23 mouse cellular contexts compared by ENCODE assay signal in genomic region chr10:23799933-23800332, GRCm38 (mm10). TPM values are rescaled to one million over a fixed set of nuclear protein-coding genes. Genes with fewer than 3 reads are reported as not detected.
DNase-seq lines count a peak whose midpoint lies in the region; ATAC-seq and TF ChIP-seq lines count a peak whose summit lies in the region.
"Had no signal": no experiment of that assay in that cellular context is flagged by ENCODE, and none has a peak within 500 bp of the region (broad histone marks: within the 10 kb centered on the region; RNA-seq: fewer than 3 reads in every experiment).

No protein-coding gene starts in this region.

- no peak for TF ChIP-seq EP300 in liver, postnatal 0 days (IDR thresholded peaks at IDR 0.05; ENCODE audit: low read depth)

- no peak for TF ChIP-seq CTCF in liver, postnatal 0 days (IDR thresholded peaks at IDR 0.05; ENCODE audit: low read depth)

- DNase-seq in embryo, embryonic 10 days (ENCODE audit: low spot score) = peak; percentile 58
- DNase-seq in embryo, embryonic 11 days = no peak
- no peak for DNase-seq in liver, embryonic 13.5 days
- no peak for DNase-seq in liver, embryonic 11.5 days (ENCODE audit: low spot score)
- DNase-seq in liver, postnatal 0 days = no peak
- no peak for DNase-seq in urinary bladder, postnatal 25 days (ENCODE audit: low spot score)
- no peak for DNase-seq in kidney, adult 18-20 months
- DNase-seq: adrenal gland, postnatal 10 days; B cell, adult 2 months; cerebellum, adult 11-12 months; cerebellum, adult 9-10 months; cerebellum, postnatal 25 days; forebrain, postnatal 0 days; gastrocnemius, postnatal 14 days; heart, postnatal 10 days; heart, postnatal 4 days had no signal

- H3K4me1 ChIP-seq in liver, embryonic 13.5 days (replicated peaks) = peaks cover 18% of the 10 kb centered on the region
- H3K4me1 ChIP-seq in liver, embryonic 11.5 days (replicated peaks; ENCODE audit: control insufficient read depth, insufficient read depth, low read length) = 0 out of 2 replicates have a peak, but pooled peaks cover 3% of the 10 kb centered on the region
- 0 out of 2 replicates have a peak, but pooled peaks cover 7% of the 10 kb centered on the region for H3K4me1 ChIP-seq in intestine, embryonic 15.5 days (replicated peaks)
- peaks cover 10% of the 10 kb centered on the region for H3K4me1 ChIP-seq in liver, postnatal 0 days (ENCODE audit: insufficient read depth)

- no peaks in the 10 kb centered on the region for H3K9me3 ChIP-seq in liver, embryonic 13.5 days (replicated peaks)
- H3K9me3 ChIP-seq in liver, embryonic 11.5 days (ENCODE audit: control insufficient read depth, low read length) = no peaks in the 10 kb centered on the region
- no peaks in the 10 kb centered on the region for H3K9me3 ChIP-seq in intestine, embryonic 15.5 days
- no peaks in the 10 kb centered on the region for H3K9me3 ChIP-seq in liver, postnatal 0 days (ENCODE audit: low read length)
- H3K9me3 ChIP-seq: embryonic facial prominence, embryonic 10.5 days; forebrain, embryonic 13.5 days; G1E; hindbrain, embryonic 13.5 days had no signal

- no peak overlapping the region for H3K4me3 ChIP-seq in liver, embryonic 13.5 days (replicated peaks)
- no peak overlapping the region for H3K4me3 ChIP-seq in liver, embryonic 11.5 days (ENCODE audit: low read depth, low read length)
- no peak overlapping the region for H3K4me3 ChIP-seq in intestine, embryonic 15.5 days (replicated peaks)
- no peak overlapping the region for H3K4me3 ChIP-seq in liver, postnatal 0 days (ENCODE audit: low read depth, low read length)
- H3K4me3 ChIP-seq: embryonic facial prominence, embryonic 10.5 days; forebrain, embryonic 13.5 days; hindbrain, embryonic 13.5 days had no signal

- peak; percentile 26; the same call in 1 of the 2 replicates for ATAC-seq in liver, embryonic 13.5 days (ENCODE audit: low read depth)
- no peak; the same call in 1 of the 2 replicates for ATAC-seq in liver, embryonic 11.5 days (replicated peaks; ENCODE audit: low FRiP score)
- ATAC-seq in intestine, embryonic 15.5 days = peak; percentile 47; the same call in 1 of the 2 replicates
- peak; percentile 61 for ATAC-seq in liver, postnatal 0 days
- ATAC-seq: CD4-positive, CD25-positive, alpha-beta regulatory T cell, adult 4 months; forebrain, embryonic 13.5 days; forebrain, postnatal 0 days had no signal

- H3K27me3 ChIP-seq in liver, embryonic 13.5 days = no peaks in the 10 kb centered on the region
- H3K27me3 ChIP-seq in liver, embryonic 11.5 days (replicated peaks; ENCODE audit: control insufficient read depth, insufficient read depth, low read length) = no peaks in the 10 kb centered on the region
- no peaks in the 10 kb centered on the region for H3K27me3 ChIP-seq in intestine, embryonic 15.5 days (replicated peaks)
- H3K27me3 ChIP-seq in liver, postnatal 0 days (ENCODE audit: insufficient read depth, low read length) = 0 out of 2 replicates have a peak, but pooled peaks cover 3% of the 10 kb centered on the region
- H3K27me3 ChIP-seq: forebrain, embryonic 13.5 days; hindbrain, embryonic 13.5 days had no signal

- no peak overlapping the region for H3K9ac ChIP-seq in liver, embryonic 13.5 days
- H3K9ac ChIP-seq in liver, embryonic 11.5 days (ENCODE audit: low read depth, low read length) = no peak overlapping the region
- no peak overlapping the region for H3K9ac ChIP-seq in intestine, embryonic 15.5 days
- H3K9ac ChIP-seq in liver, postnatal 0 days (replicated peaks) = no peak overlapping the region
- H3K9ac ChIP-seq: forebrain, embryonic 13.5 days; forebrain, postnatal 0 days; hindbrain, embryonic 13.5 days had no signal

- peaks cover 6% of the 10 kb centered on the region; the same call in 1 of the 2 replicates for H3K36me3 ChIP-seq in liver, embryonic 13.5 days
- no peaks in the 10 kb centered on the region for H3K36me3 ChIP-seq in liver, embryonic 11.5 days (ENCODE audit: control insufficient read depth, insufficient read depth, low read length)
- H3K36me3 ChIP-seq in intestine, embryonic 15.5 days = peaks cover 6% of the 10 kb centered on the region; the same call in 1 of the 2 replicates
- 0 out of 2 replicates have a peak, but pooled peaks cover 2% of the 10 kb centered on the region for H3K36me3 ChIP-seq in liver, postnatal 0 days (replicated peaks; ENCODE audit: insufficient read depth, low read length)
- H3K36me3 ChIP-seq: G1E had no signal

- WGBS in liver, embryonic 13.5 days (ENCODE audit: insufficient replicate concordance) = 51% methylated on average over 3 of the region's 3 CpGs
- WGBS in liver, embryonic 11.5 days = 47% methylated on average over 3 of the region's 3 CpGs
- 6% methylated on average over 3 of the region's 3 CpGs for WGBS in intestine, embryonic 15.5 days
- 64% methylated on average over 3 of the region's 3 CpGs for WGBS in liver, postnatal 0 days (ENCODE audit: insufficient replicate concordance)

- H3K4me2 ChIP-seq in liver, embryonic 13.5 days = no peak overlapping the region
- H3K4me2 ChIP-seq in liver, embryonic 11.5 days = no peak overlapping the region
- no peak overlapping the region for H3K4me2 ChIP-seq in intestine, embryonic 15.5 days (replicated peaks)
- H3K4me2 ChIP-seq in liver, postnatal 0 days (ENCODE audit: low read depth, low read length) = no peak overlapping the region
- H3K4me2 ChIP-seq: forebrain, embryonic 13.5 days; hindbrain, embryonic 13.5 days had no signal

- H3K27ac ChIP-seq in liver, embryonic 13.5 days = no peak overlapping the region
- H3K27ac ChIP-seq in liver, embryonic 11.5 days (ENCODE audit: low read depth, low read length) = no peak overlapping the region
- H3K27ac ChIP-seq in intestine, embryonic 15.5 days = no peak overlapping the region
- H3K27ac ChIP-seq in liver, postnatal 0 days (ENCODE audit: low read depth) = no peak overlapping the region
- H3K27ac ChIP-seq: embryonic facial prominence, embryonic 10.5 days; forebrain, embryonic 13.5 days; hindbrain, embryonic 13.5 days had no signal

RNA-seq across cellular contexts. Expression of gene Slc18b1, which starts 3.1 kb away (rescaled TPM):
- 2.1 and 2.9 TPM in 2 replicates for polyA plus RNA-seq in liver, embryonic 13.5 days (2015; fragmentation: Nextera tagmentation; extraction: Ambion mirVana)
- polyA plus RNA-seq in liver, embryonic 11.5 days (2014; fragmentation: Nextera tagmentation; extraction: Ambion mirVana) = 5.6 and 6.3 TPM in 2 replicates
- polyA plus RNA-seq in intestine, embryonic 15.5 days (2015; fragmentation: Nextera tagmentation; extraction: Ambion mirVana) = 15.8 and 17.0 TPM in 2 replicates
- 1.2 and 1.5 TPM in 2 replicates for polyA plus RNA-seq in liver, postnatal 0 days (2015; fragmentation: Nextera tagmentation; extraction: Ambion mirVana)
- polyA plus RNA-seq: CD4-positive, CD25-positive, alpha-beta regulatory T cell, adult 4 months; G1E had no signal

RNA-seq across cellular contexts. Expression of gene Rps12, which starts 12.9 kb away (rescaled TPM):
- 206 and 209 TPM in 2 replicates for polyA plus RNA-seq in liver, embryonic 13.5 days (2015; fragmentation: Nextera tagmentation; extraction: Ambion mirVana)
- polyA plus RNA-seq in liver, embryonic 11.5 days (2014; fragmentation: Nextera tagmentation; extraction: Ambion mirVana) = 260 and 303 TPM in 2 replicates
- 195 and 208 TPM in 2 replicates for polyA plus RNA-seq in intestine, embryonic 15.5 days (2015; fragmentation: Nextera tagmentation; extraction: Ambion mirVana)
- 145 and 149 TPM in 2 replicates for polyA plus RNA-seq in liver, postnatal 0 days (2015; fragmentation: Nextera tagmentation; extraction: Ambion mirVana)

RNA-seq across cellular contexts. Expression of gene Vnn3, which starts 51.3 kb away (rescaled TPM):
- 0.28 and 0.42 TPM in 2 replicates for polyA plus RNA-seq in liver, embryonic 13.5 days (2015; fragmentation: Nextera tagmentation; extraction: Ambion mirVana)
- not detected in 2 replicates for polyA plus RNA-seq in liver, embryonic 11.5 days (2014; fragmentation: Nextera tagmentation; extraction: Ambion mirVana)
- polyA plus RNA-seq in intestine, embryonic 15.5 days (2015; fragmentation: Nextera tagmentation; extraction: Ambion mirVana) = 0.24 and 0.28 TPM in 2 replicates
- 129 and 137 TPM in 2 replicates for polyA plus RNA-seq in liver, postnatal 0 days (2015; fragmentation: Nextera tagmentation; extraction: Ambion mirVana)
- polyA plus RNA-seq: cortical plate, adult 2 months; embryonic facial prominence, embryonic 10.5 days; forebrain, embryonic 13.5 days; forebrain, postnatal 0 days; G1E; hindbrain, embryonic 13.5 days had no signal

Comparison
In these comparisons a context has a peak if more than half of its experiments do, and no peak if none do; other contexts are left out.
1. RNA of gene Vnn3, which starts 51.3 kb away (polyA plus RNA-seq): 129 to 137 TPM in liver, postnatal 0 days; 0.28 to 0.42 TPM in liver, embryonic 13.5 days, 0.24 to 0.28 TPM in intestine, embryonic 15.5 days and not detected in liver, embryonic 11.5 days; every median in the first group is over 10 times any median in the second.